Mouse (Mus musculus) liver, embryonic 14.5 days (tissue): ENCODE data around the gene Mon1a.

Source experiments
- CTCF ChIP-seq: IDR thresholded peaks from 2 replicates; pipeline ENCODE4 v1.5.1; 2016; ENCODE audit warnings: antibody characterized with exemption, low read depth, control low read depth
- EP300 ChIP-seq: IDR thresholded peaks from 2 replicates; pipeline ENCODE4 v1.6.1; 2016; ENCODE audit warnings: antibody characterized with exemption, low read depth

GRCm38 (mm10) chr9:107908410-107909158, 20.6 kb downstream of the Mon1a start:
- no peak for TF ChIP-seq CTCF
- TF ChIP-seq EP300 = no peak
